Mouse (Mus musculus) embryo, embryonic 10.5 days (tissue): ENCODE results near the gene Map3k5.
A peak's percentile ranks its signal among the peaks of the same experiment; 100 is the strongest.

Source experiments
- DNase-seq: peaks from one replicate; pipeline ENCODE4 v3.0.0-alpha.2; 2015; ENCODE audit warnings: low spot score

Gene Map3k5

GRCm38 (mm10) chr10:19935821-19936367 lies 1.6 kb downstream of the Map3k5 start:
- DNase-seq = peak; percentile 13

GRCm38 (mm10) chr10:19936961-19937708 lies 2.9 kb downstream of the Map3k5 start:
- DNase-seq = no peak

- no peak for DNase-seq
These were observed 4.5 kb downstream of the Map3k5 start for GRCm38 (mm10) chr10:19938738-19939137.

- DNase-seq = no peak
These were observed 5.0 kb downstream of the Map3k5 start for GRCm38 (mm10) chr10:19939282-19939705.

- DNase-seq = no peak
These were observed 5.9 kb downstream of the Map3k5 start for GRCm38 (mm10) chr10:19940127-19940526.

GRCm38 (mm10) chr10:19940626-19941025 lies 6.4 kb downstream of the Map3k5 start:
- DNase-seq = no peak

- no peak for DNase-seq
These were observed 6.8 kb downstream of the Map3k5 start for GRCm38 (mm10) chr10:19941063-19941462.

GRCm38 (mm10) chr10:19941914-19942313 lies 7.6 kb downstream of the Map3k5 start:
- DNase-seq = no peak

GRCm38 (mm10) chr10:19942621-19943020 lies 8.3 kb downstream of the Map3k5 start:
- no peak for DNase-seq

GRCm38 (mm10) chr10:19945651-19946050 lies 11.4 kb downstream of the Map3k5 start:
- DNase-seq = no peak

- DNase-seq = no peak
These were observed 12.4 kb downstream of the Map3k5 start for GRCm38 (mm10) chr10:19946644-19947043.

- DNase-seq = no peak
These were observed 13.2 kb downstream of the Map3k5 start for GRCm38 (mm10) chr10:19947441-19947840.

- DNase-seq = no peak
These were observed 13.6 kb downstream of the Map3k5 start for GRCm38 (mm10) chr10:19947901-19948300.

- no peak for DNase-seq
These were observed 14.1 kb downstream of the Map3k5 start for GRCm38 (mm10) chr10:19948381-19948780.

- no peak for DNase-seq
These were observed 14.8 kb downstream of the Map3k5 start for GRCm38 (mm10) chr10:19949106-19949505.

GRCm38 (mm10) chr10:19953032-19953761 lies 18.9 kb downstream of the Map3k5 start:
- DNase-seq = no peak

GRCm38 (mm10) chr10:19954572-19954971 lies 20.3 kb downstream of the Map3k5 start:
- DNase-seq = no peak

GRCm38 (mm10) chr10:19955817-19956216 lies 21.5 kb downstream of the Map3k5 start:
- no peak for DNase-seq

GRCm38 (mm10) chr10:19956745-19957144 lies 22.5 kb downstream of the Map3k5 start:
- DNase-seq = no peak

GRCm38 (mm10) chr10:19960831-19961380 lies 26.6 kb downstream of the Map3k5 start:
- DNase-seq = peak; percentile 16

- no peak for DNase-seq
These were observed 28.5 kb downstream of the Map3k5 start for GRCm38 (mm10) chr10:19962746-19963145.

GRCm38 (mm10) chr10:19963206-19963605 lies 28.9 kb downstream of the Map3k5 start:
- no peak for DNase-seq

- DNase-seq = no peak
These were observed 29.8 kb downstream of the Map3k5 start for GRCm38 (mm10) chr10:19964105-19964504.
